Comparison of ENCODE assay signal across 28 mouse cellular contexts in the genomic region with DNA sequence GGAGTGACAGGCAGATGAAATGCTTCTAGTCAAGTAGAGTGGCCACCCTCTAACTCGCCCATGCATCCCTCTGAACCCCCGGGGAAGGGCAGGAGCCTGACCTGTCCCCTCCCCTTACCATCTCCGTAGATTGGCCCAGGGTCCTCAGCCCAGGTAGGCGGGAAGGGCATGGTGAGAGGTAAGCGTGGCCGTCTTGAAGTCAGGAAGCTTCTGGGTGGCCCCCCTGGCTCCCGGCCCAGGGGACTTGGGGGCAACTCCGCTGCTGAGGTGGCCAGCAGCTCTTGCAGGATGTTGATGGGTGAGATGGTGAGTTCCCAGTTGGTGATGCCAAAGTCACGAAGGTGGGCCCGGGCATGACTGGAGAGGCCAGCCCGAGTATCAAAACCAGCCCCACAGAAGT. TPM values are rescaled to one million over a fixed set of nuclear protein-coding genes. Genes with fewer than 3 reads are reported as not detected.
DNase-seq lines count a peak whose midpoint lies in the region; ATAC-seq and TF ChIP-seq lines count a peak whose summit lies in the region.
"Had no signal": no experiment of that assay in that cellular context is flagged by ENCODE, and none has a peak within 500 bp of the region (broad histone marks: within the 10 kb centered on the region; RNA-seq: fewer than 3 reads in every experiment).

No protein-coding gene starts in this region.

- 87% methylated on average over 11 of the region's 11 CpGs for WGBS in forebrain, embryonic 10.5 days
- 89% methylated on average over 11 of the region's 11 CpGs for WGBS in forebrain, embryonic 11.5 days
- 83% methylated on average over 11 of the region's 11 CpGs for WGBS in heart, embryonic 10.5 days

- no peak for TF ChIP-seq CTCF in ES-Bruce4 (IDR thresholded peaks at IDR 0.05; ENCODE audit: low read depth, low read length)

- peak; percentile 6 for DNase-seq in adrenal gland, adult 2 months
- DNase-seq in adrenal gland, adult 8-10 months = no peak
- DNase-seq in forebrain, embryonic 10.5 days (ENCODE audit: extremely low spot score, low spot score) = peak; percentile 13
- no peak for DNase-seq in forebrain, embryonic 11.5 days (ENCODE audit: low spot score)
- DNase-seq in heart, embryonic 10.5 days (ENCODE audit: low spot score) = peak; percentile 55
- no peak for DNase-seq in heart, postnatal 14 days
- DNase-seq: adrenal gland, postnatal 25 days; cerebellum, adult 18-20 months; cerebellum, postnatal 10 days; cerebellum, postnatal 36 days; gastrocnemius, postnatal 14 days; heart, adult 18-20 months; heart, postnatal 36 days; kidney, adult 18-20 months had no signal

- H3K36me3 ChIP-seq in forebrain, embryonic 10.5 days (replicated peaks) = peaks cover 8% of the 10 kb centered on the region
- no peaks in the 10 kb centered on the region for H3K36me3 ChIP-seq in forebrain, embryonic 11.5 days (ENCODE audit: control insufficient read depth, insufficient read depth, low read length)
- H3K36me3 ChIP-seq in heart, embryonic 10.5 days = peaks cover 6% of the 10 kb centered on the region; the same call in 1 of the 2 replicates
- H3K36me3 ChIP-seq in ES-Bruce4 (ENCODE audit: control insufficient read depth, insufficient read depth, low read length, poor library complexity, severe bottlenecking) = peaks cover 10% of the 10 kb centered on the region
- H3K36me3 ChIP-seq: forebrain, embryonic 12.5 days had no signal

- peaks cover 29% of the 10 kb centered on the region for H3K4me1 ChIP-seq in forebrain, embryonic 10.5 days
- peaks cover 6% of the 10 kb centered on the region for H3K4me1 ChIP-seq in forebrain, embryonic 11.5 days (replicated peaks; ENCODE audit: control insufficient read depth, insufficient read depth, low read length)
- H3K4me1 ChIP-seq in heart, embryonic 10.5 days = peaks cover 23% of the 10 kb centered on the region
- peaks cover 2% of the 10 kb centered on the region for H3K4me1 ChIP-seq in ES-Bruce4 (ENCODE audit: control insufficient read depth, insufficient read depth, low read length)

- no peak for TF ChIP-seq EP300 in ES-Bruce4 (IDR thresholded peaks at IDR 0.05; ENCODE audit: insufficient read depth, low read depth, low read length)

- H3K27ac ChIP-seq in forebrain, embryonic 10.5 days = no peak overlapping the region
- no peak overlapping the region for H3K27ac ChIP-seq in forebrain, embryonic 11.5 days (ENCODE audit: low read depth, low read length)
- H3K27ac ChIP-seq in heart, embryonic 10.5 days = no peak overlapping the region
- H3K27ac ChIP-seq in ES-Bruce4 (ENCODE audit: insufficient read depth, low read length) = peak overlapping the region; percentile 8; the same call in 1 of the 2 replicates
- H3K27ac ChIP-seq: forebrain, embryonic 12.5 days; forebrain, embryonic 15.5 days; hindbrain, embryonic 10.5 days; hindbrain, embryonic 14.5 days; hindbrain, postnatal 0 days had no signal

- TF ChIP-seq POLR2A in ES-Bruce4 (IDR thresholded peaks at IDR 0.05; ENCODE audit: insufficient read depth, low read length) = no peak

- no peaks in the 10 kb centered on the region for H3K9me3 ChIP-seq in forebrain, embryonic 10.5 days
- no peaks in the 10 kb centered on the region for H3K9me3 ChIP-seq in forebrain, embryonic 11.5 days (ENCODE audit: control insufficient read depth, low read length)
- H3K9me3 ChIP-seq in heart, embryonic 10.5 days = no peaks in the 10 kb centered on the region
- H3K9me3 ChIP-seq in ES-Bruce4 (replicated peaks; ENCODE audit: control insufficient read depth, insufficient read depth, low read length, poor library complexity, severe bottlenecking) = no peaks in the 10 kb centered on the region
- H3K9me3 ChIP-seq: forebrain, embryonic 12.5 days; forebrain, embryonic 15.5 days; G1E; hindbrain, embryonic 10.5 days had no signal

- H3K4me3 ChIP-seq in forebrain, embryonic 10.5 days = peak overlapping the region; percentile 14; the same call in 1 of the 2 replicates
- no peak overlapping the region for H3K4me3 ChIP-seq in forebrain, embryonic 11.5 days (ENCODE audit: low read depth, low read length)
- H3K4me3 ChIP-seq in heart, embryonic 10.5 days = no peak overlapping the region
- H3K4me3 ChIP-seq in ES-Bruce4 (ENCODE audit: low read depth, low read length) = peak overlapping the region; percentile 31
- H3K4me3 ChIP-seq: forebrain, embryonic 12.5 days; forebrain, embryonic 15.5 days; hindbrain, embryonic 10.5 days had no signal

- no peak overlapping the region for H3K9ac ChIP-seq in forebrain, embryonic 11.5 days (ENCODE audit: low read length)
- H3K9ac ChIP-seq in ES-Bruce4 (ENCODE audit: low read depth, poor library complexity, severe bottlenecking) = peak overlapping the region; percentile 88
- H3K9ac ChIP-seq: forebrain, embryonic 12.5 days; forebrain, embryonic 15.5 days; hindbrain, embryonic 14.5 days had no signal

- ATAC-seq in forebrain, embryonic 11.5 days (replicated peaks; ENCODE audit: low FRiP score) = no peak
- ATAC-seq: forebrain, embryonic 15.5 days; hindbrain, postnatal 0 days; inflammation-experienced regulatory T-cells, adult 6 months; intestine, embryonic 16.5 days; Patski had no signal

- no peak overlapping the region for H3K4me2 ChIP-seq in forebrain, embryonic 11.5 days (ENCODE audit: low read depth, low read length, severe bottlenecking)
- H3K4me2 ChIP-seq: forebrain, embryonic 12.5 days; forebrain, embryonic 15.5 days; heart, embryonic 11.5 days; hindbrain, embryonic 14.5 days had no signal

- intact Hi-C loops in heart, postnatal 14 days (cut with DNase I) = loop anchor here (1.0 kb wide), 1 partner anchor 10 kb away; no protein-coding TSS in a partner anchor

- peaks cover 4% of the 10 kb centered on the region; the same call in 1 of the 2 replicates for H3K27me3 ChIP-seq in forebrain, embryonic 10.5 days (ENCODE audit: poor library complexity, severe bottlenecking)
- H3K27me3 ChIP-seq in forebrain, embryonic 11.5 days (ENCODE audit: control insufficient read depth, insufficient read depth, low read length) = no peaks in the 10 kb centered on the region
- no peaks in the 10 kb centered on the region for H3K27me3 ChIP-seq in heart, embryonic 10.5 days (ENCODE audit: insufficient read depth, poor library complexity, severe bottlenecking)
- no peaks in the 10 kb centered on the region for H3K27me3 ChIP-seq in ES-Bruce4 (ENCODE audit: control insufficient read depth, insufficient read depth, low read length, poor library complexity, severe bottlenecking)
- H3K27me3 ChIP-seq: forebrain, embryonic 12.5 days; forebrain, embryonic 15.5 days; Patski had no signal

RNA-seq across cellular contexts. Expression of gene Akap8l, which starts 17.3 kb away (rescaled TPM):
- total RNA-seq in adrenal gland, adult 2 months (2021) = 100 to 1,000 TPM in 1 of 2 experiments, 10 to 100 TPM in 1; 74.1 to 117 TPM
- polyA plus RNA-seq in adrenal gland, adult 2 months (2012; rRNA removed) = 398 and 521 TPM in 2 replicates
- total RNA-seq in adrenal gland, adult 8-10 months (2022) = 100 to 1,000 TPM; 105 to 275 (median 189) TPM
- 79.0 and 79.9 TPM in 2 replicates for polyA plus RNA-seq in forebrain, embryonic 10.5 days (2016; fragmentation: Nextera tagmentation; extraction: Ambion mirVana)
- 81.4 and 82.2 TPM in 2 replicates for polyA plus RNA-seq in forebrain, embryonic 11.5 days (2014; fragmentation: Nextera tagmentation; extraction: Ambion mirVana)
- 84.7 and 88.6 TPM in 2 replicates for polyA plus RNA-seq in heart, embryonic 10.5 days (2016; fragmentation: Nextera tagmentation; extraction: Ambion mirVana)
- 10 to 100 TPM; 49.2 to 57.1 TPM for total RNA-seq in heart, postnatal 14 days (2021)
- 67.7 and 78.8 TPM in 2 replicates for polyA plus RNA-seq in ES-Bruce4 (2011; ENCODE audit: insufficient read depth, insufficient read length, low read depth, missing spikeins)

RNA-seq across cellular contexts. Expression of gene Wiz, which starts 21.5 kb away (rescaled TPM):
- 10 to 100 TPM; 45.9 to 48.9 TPM for total RNA-seq in adrenal gland, adult 2 months (2021)
- 58.3 and 64.0 TPM in 2 replicates for polyA plus RNA-seq in adrenal gland, adult 2 months (2012; rRNA removed)
- 10 to 100 TPM; 45.4 to 81.3 (median 58.8) TPM for total RNA-seq in adrenal gland, adult 8-10 months (2022)
- 24.9 and 25.9 TPM in 2 replicates for polyA plus RNA-seq in forebrain, embryonic 10.5 days (2016; fragmentation: Nextera tagmentation; extraction: Ambion mirVana)
- 55.2 and 56.2 TPM in 2 replicates for polyA plus RNA-seq in forebrain, embryonic 11.5 days (2014; fragmentation: Nextera tagmentation; extraction: Ambion mirVana)
- 17.9 and 21.8 TPM in 2 replicates for polyA plus RNA-seq in heart, embryonic 10.5 days (2016; fragmentation: Nextera tagmentation; extraction: Ambion mirVana)
- total RNA-seq in heart, postnatal 14 days (2021) = 10 to 100 TPM; 22.4 to 23.4 TPM
- 56.3 and 69.9 TPM in 2 replicates for polyA plus RNA-seq in ES-Bruce4 (2011; ENCODE audit: insufficient read depth, insufficient read length, low read depth, missing spikeins)

RNA-seq across cellular contexts. Expression of gene Rasal3, which starts 35.7 kb away (rescaled TPM):
- total RNA-seq in adrenal gland, adult 2 months (2021) = 1 to 10 TPM; 1.2 to 1.6 TPM
- 3.3 and 4.1 TPM in 2 replicates for polyA plus RNA-seq in adrenal gland, adult 2 months (2012; rRNA removed)
- total RNA-seq in adrenal gland, adult 8-10 months (2022) = 1 to 10 TPM; 2.2 to 4.0 (median 2.5) TPM
- 0.50 and 0.52 TPM in 2 replicates for polyA plus RNA-seq in forebrain, embryonic 10.5 days (2016; fragmentation: Nextera tagmentation; extraction: Ambion mirVana)
- 0.21 and 0.47 TPM in 2 replicates for polyA plus RNA-seq in forebrain, embryonic 11.5 days (2014; fragmentation: Nextera tagmentation; extraction: Ambion mirVana)
- 1.2 and 2.3 TPM in 2 replicates for polyA plus RNA-seq in heart, embryonic 10.5 days (2016; fragmentation: Nextera tagmentation; extraction: Ambion mirVana)
- 1 to 10 TPM; 1.3 to 4.7 TPM for total RNA-seq in heart, postnatal 14 days (2021)
- polyA plus RNA-seq in ES-Bruce4 (2011; ENCODE audit: insufficient read depth, insufficient read length, low read depth, missing spikeins) = 0.20 and 0.96 TPM in 2 replicates
- polyA plus RNA-seq: Patski had no signal

RNA-seq across cellular contexts. Expression of gene Akap8, which starts 46.7 kb away (rescaled TPM):
- 10 to 100 TPM; 58.1 to 88.6 TPM for total RNA-seq in adrenal gland, adult 2 months (2021)
- 79.3 and 90.7 TPM in 2 replicates for polyA plus RNA-seq in adrenal gland, adult 2 months (2012; rRNA removed)
- 100 to 1,000 TPM in 2 of 4 experiments, 10 to 100 TPM in 2; 60.5 to 149 (median 103) TPM for total RNA-seq in adrenal gland, adult 8-10 months (2022)
- polyA plus RNA-seq in forebrain, embryonic 10.5 days (2016; fragmentation: Nextera tagmentation; extraction: Ambion mirVana) = 144 and 147 TPM in 2 replicates
- 70.5 and 78.4 TPM in 2 replicates for polyA plus RNA-seq in forebrain, embryonic 11.5 days (2014; fragmentation: Nextera tagmentation; extraction: Ambion mirVana)
- polyA plus RNA-seq in heart, embryonic 10.5 days (2016; fragmentation: Nextera tagmentation; extraction: Ambion mirVana) = 100 and 115 TPM in 2 replicates
- total RNA-seq in heart, postnatal 14 days (2021) = 10 to 100 TPM; 50.0 to 62.5 TPM
- 135 and 154 TPM in 2 replicates for polyA plus RNA-seq in ES-Bruce4 (2011; ENCODE audit: insufficient read depth, insufficient read length, low read depth, missing spikeins)

RNA-seq across cellular contexts. Expression of gene Pglyrp2, which starts 56.3 kb away (rescaled TPM):
- total RNA-seq in adrenal gland, adult 2 months (2021) = under 1 TPM; 0.29 to 0.35 TPM
- 0.82 and 0.87 TPM in 2 replicates for polyA plus RNA-seq in adrenal gland, adult 2 months (2012; rRNA removed)
- total RNA-seq in adrenal gland, adult 8-10 months (2022) = under 1 TPM; 0.11 to 0.62 (median 0.34) TPM
- polyA plus RNA-seq in forebrain, embryonic 10.5 days (2016; fragmentation: Nextera tagmentation; extraction: Ambion mirVana) = 0.07 TPM in 1 of 2 replicates, not detected in the other
- 0.11 TPM in 1 of 2 replicates, not detected in the other for polyA plus RNA-seq in forebrain, embryonic 11.5 days (2014; fragmentation: Nextera tagmentation; extraction: Ambion mirVana)
- 0.09 and 0.40 TPM in 2 replicates for polyA plus RNA-seq in heart, embryonic 10.5 days (2016; fragmentation: Nextera tagmentation; extraction: Ambion mirVana)
- total RNA-seq in heart, postnatal 14 days (2021) = under 1 TPM; 0.24 to 0.93 TPM
- not detected in 2 replicates for polyA plus RNA-seq in ES-Bruce4 (2011; ENCODE audit: insufficient read depth, insufficient read length, low read depth, missing spikeins)
- total RNA-seq: gastrocnemius, postnatal 14 days; heart, postnatal 36 days; hindbrain, postnatal 0 days had no signal
- polyA plus RNA-seq: embryonic facial prominence, embryonic 11.5 days; forebrain, embryonic 12.5 days; forebrain, embryonic 15.5 days; heart, embryonic 14.5 days; heart, postnatal 0 days; hindbrain, embryonic 10.5 days; hindbrain, embryonic 14.5 days; hindbrain, postnatal 0 days; Patski had no signal

Comparison
In these comparisons a context has a peak if more than half of its experiments do, and no peak if none do; other contexts are left out.
1. DNase-seq: peak in adrenal gland, adult 2 months (single experiment), forebrain, embryonic 10.5 days (single experiment) and heart, embryonic 10.5 days (single experiment); none in adrenal gland, adult 8-10 months (single experiment), forebrain, embryonic 11.5 days (single experiment) and heart, postnatal 14 days (0 of 2).
2. H3K4me3 ChIP-seq: peak in forebrain, embryonic 10.5 days (single experiment) and ES-Bruce4 (single experiment); none in forebrain, embryonic 11.5 days (single experiment) and heart, embryonic 10.5 days (single experiment).